Mouse (Mus musculus) neural tube, embryonic 11.5 days (tissue): Measurements from ENCODE around the gene Rsph6a. TPM values are rescaled to one million over a fixed set of nuclear protein-coding genes. Genes with fewer than 3 reads are reported as not detected.

Experiments
- ATAC-seq: fragments of 200-750 bp; cut with Nextera tagmentation; 2 replicates; pipeline ENCODE4 v1.8.0; 2017; ENCODE audit warnings: moderate number of reproducible peaks, mild to moderate bottlenecking, moderate TSS enrichment, moderate library complexity; ENCODE audit not compliant: insufficient read depth, low FRiP score, low TSS enrichment
- DNase-seq: peaks from one replicate; pipeline ENCODE4 v3.0.0-alpha.2; 2015; ENCODE audit warnings: low spot score
- H3K27ac ChIP-seq: fragments of 300-500 bp; sonication (generic); 2 replicates; pipeline ENCODE4 v1.5.1; 2014; ENCODE audit warnings: low read depth, mild to moderate bottlenecking, low read length
- H3K27me3 ChIP-seq: fragments of 300-500 bp; sonication (generic); 2 replicates; pipeline ENCODE4 v1.6.1; 2014; ENCODE audit warnings: mild to moderate bottlenecking, low read length, mixed read lengths; ENCODE audit not compliant: control insufficient read depth, insufficient read depth
- H3K36me3 ChIP-seq: fragments of 300-500 bp; sonication (generic); 2 replicates; pipeline ENCODE4 v1.6.1; 2014; ENCODE audit warnings: mild to moderate bottlenecking, low read length, moderate library complexity, mixed read lengths; ENCODE audit not compliant: control insufficient read depth, insufficient read depth
- H3K4me1 ChIP-seq: fragments of 300-500 bp; sonication (generic); 2 replicates; pipeline ENCODE4 v1.6.1; 2014; ENCODE audit warnings: low read length, mixed read lengths; ENCODE audit not compliant: control insufficient read depth, insufficient read depth
- H3K4me2 ChIP-seq: fragments of 300-500 bp; sonication (generic); 2 replicates; pipeline ENCODE4 v1.6.1; 2014; ENCODE audit warnings: low read depth, mild to moderate bottlenecking, moderate library complexity
- H3K4me3 ChIP-seq: fragments of 300-500 bp; sonication (generic); 2 replicates; pipeline ENCODE4 v1.5.1; 2014; ENCODE audit warnings: low read depth, low read length
- H3K9ac ChIP-seq: fragments of 300-500 bp; sonication (generic); 2 replicates; pipeline ENCODE4 v1.6.1; 2014; ENCODE audit warnings: mild to moderate bottlenecking, low read length
- H3K9me3 ChIP-seq: fragments of 300-500 bp; sonication (generic); 2 replicates; pipeline ENCODE4 v1.6.1; 2016; ENCODE audit warnings: low read length; ENCODE audit not compliant: control insufficient read depth
- WGBS: fragments of 180-500 bp; shearing (Covaris S2); extraction: QIAGEN DNeasy Blood & Tissue Kit; methylation state at CpG from one replicate; pipeline ENCODE4 v1.1.7; 2014; 5-methylcytosine and 5-hydroxymethylcytosine counted together
- polyA plus RNA-seq: library from polyadenylated mRNA; unstranded; fragments of >200 nt; fragmentation: Nextera tagmentation; extraction: Ambion mirVana; gene quantifications from 2 replicates; pipeline ENCODE4 v1.2.1, GENCODE M21; 2014

The Rsph6a gene
- polyA plus RNA-seq, 1 experiment from 2014 or later: not detected

GRCm38 (mm10) chr7:19016042-19016441 lies 38.4 kb upstream of the Rsph6a start:
- Histone ChIP-seq H3K4me1 (no peaks in the 10 kb centered on the region), H3K4me2 (no peak overlapping the region), H3K27me3 (peaks cover 3% of the 10 kb centered on the region; the same call in 1 of the 2 replicates), H3K36me3 (no peaks in the 10 kb centered on the region), H3K4me3 (no peak overlapping the region), H3K9me3 (no peaks in the 10 kb centered on the region), H3K9ac (no peak overlapping the region), H3K27ac (no peak overlapping the region)
- no peak for ATAC-seq
- WGBS: 89% methylated on average over 4 of the region's 4 CpGs
- DNase-seq: no peak

- no peaks in the 10 kb centered on the region for H3K36me3 ChIP-seq
- DNase-seq: no peak
- H3K9ac ChIP-seq: no peak overlapping the region
- peaks cover 21% of the 10 kb centered on the region for H3K27me3 ChIP-seq
- H3K27ac ChIP-seq: no peak overlapping the region
- WGBS: 92% methylated on average over 7 of the region's 7 CpGs
- H3K4me3 ChIP-seq: no peak overlapping the region
- no peaks in the 10 kb centered on the region for H3K9me3 ChIP-seq
- H3K4me1 ChIP-seq: no peaks in the 10 kb centered on the region
- H3K4me2 ChIP-seq: no peak overlapping the region
- no peak for ATAC-seq
Observed at GRCm38 (mm10) chr7:19017909-19018308, 36.6 kb upstream of the Rsph6a start.

DNA sequence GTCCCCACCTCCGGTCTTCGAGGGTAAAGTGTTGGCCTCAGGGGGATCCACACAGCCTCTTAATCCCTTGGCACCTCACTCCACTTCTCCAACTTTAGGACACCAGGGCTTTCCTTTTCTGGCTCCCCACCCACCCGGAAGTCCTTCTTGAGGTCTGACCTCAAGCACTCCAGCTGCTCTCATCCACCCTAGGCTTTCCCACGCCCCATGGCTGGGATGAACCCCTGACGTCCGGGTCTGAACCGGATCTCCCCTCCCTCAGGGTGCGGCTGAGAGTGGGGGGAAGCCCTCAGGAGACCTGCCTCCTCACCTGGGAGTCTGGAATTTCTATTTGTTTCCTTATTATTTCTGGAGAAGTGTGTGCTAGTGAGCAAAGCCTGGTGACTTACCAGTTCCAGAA lies 33.4 kb upstream of the Rsph6a start:
- 29% methylated on average over 8 of the region's 8 CpGs for WGBS
- no peak for DNase-seq
- peaks cover 7% of the 10 kb centered on the region for H3K4me1 ChIP-seq
- ATAC-seq: no peak
- no peak overlapping the region for H3K27ac ChIP-seq
- H3K4me2 ChIP-seq: no peak overlapping the region
- H3K27me3 ChIP-seq: peaks cover 31% of the 10 kb centered on the region
- H3K36me3 ChIP-seq: no peaks in the 10 kb centered on the region
- H3K9me3 ChIP-seq: no peaks in the 10 kb centered on the region
- H3K4me3 ChIP-seq: no peak overlapping the region
- H3K9ac ChIP-seq: no peak overlapping the region

GRCm38 (mm10) chr7:19022189-19022958 lies 32.1 kb upstream of the Rsph6a start:
- DNase-seq (no peak), ATAC-seq (no peak)
- no peak overlapping the region for H3K27ac ChIP-seq
- H3K4me3 ChIP-seq: no peak overlapping the region
- no peaks in the 10 kb centered on the region for H3K36me3 ChIP-seq
- no peak overlapping the region for H3K4me2 ChIP-seq
- H3K9ac ChIP-seq: no peak overlapping the region
- H3K4me1 ChIP-seq: peaks cover 7% of the 10 kb centered on the region
- 53% methylated on average over 18 of the region's 18 CpGs for WGBS
- peaks cover 31% of the 10 kb centered on the region for H3K27me3 ChIP-seq
- no peaks in the 10 kb centered on the region for H3K9me3 ChIP-seq

GRCm38 (mm10) chr7:19023357-19023814 lies 31.1 kb upstream of the Rsph6a start, which contains the start of gene Foxa3:
TSS of gene Foxa3 (minus strand) at chr7:19023538.
- 0 out of 2 replicates have a peak within 1 kb of the TSS, but pooled peaks have one; percentile 27 for H3K27ac ChIP-seq
- H3K9me3 ChIP-seq: no peaks in the 10 kb centered on the region
- peaks cover 31% of the 10 kb centered on the region for H3K27me3 ChIP-seq
- WGBS: 4% methylated on average over 29 of the region's 30 CpGs
- no peaks in the 10 kb centered on the region for H3K36me3 ChIP-seq
- ATAC-seq (peak; percentile 36; the same call in 1 of the 2 replicates), DNase-seq (no peak)
- H3K9ac ChIP-seq: peak within 1 kb of the TSS; percentile 89
- H3K4me1 ChIP-seq: peaks cover 7% of the 10 kb centered on the region
- peak within 1 kb of the TSS; percentile 95 for H3K4me3 ChIP-seq
- peak within 1 kb of the TSS; percentile 64; the same call in 1 of the 2 replicates for H3K4me2 ChIP-seq

DNA sequence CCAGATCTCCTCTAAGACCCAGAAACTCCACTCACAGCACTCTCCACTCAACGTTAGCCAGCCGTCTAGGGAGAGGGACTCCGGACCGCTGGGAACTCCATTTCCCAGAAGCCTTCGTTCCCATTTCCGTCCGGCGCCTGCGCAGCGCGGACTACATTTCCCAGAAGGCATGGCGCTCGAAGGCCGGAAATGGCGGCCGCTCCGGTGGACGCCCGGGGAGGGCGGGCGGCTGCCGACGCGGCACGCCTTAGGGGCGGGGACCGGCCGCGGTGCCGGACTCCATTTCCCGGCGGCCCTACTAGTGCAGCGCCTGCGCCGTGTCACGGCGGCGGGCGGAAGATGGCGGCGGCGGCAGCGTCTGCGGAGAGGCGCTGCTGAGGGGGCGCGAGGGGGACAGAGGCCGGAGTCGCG lies 30.4 kb upstream of the Rsph6a start, which contains the start of gene Sympk:
Sympk (plus strand) TSS at position 282 of the 411 bp plus-strand sequence.
- H3K36me3 ChIP-seq: peaks cover under 1% of the 10 kb centered on the region; the same call in 1 of the 2 replicates
- H3K4me1 ChIP-seq: peaks cover 7% of the 10 kb centered on the region
- 0 out of 2 replicates have a peak within 1 kb of the TSS, but pooled peaks have one; percentile 27 for H3K27ac ChIP-seq
- peak within 1 kb of the TSS; percentile 89 for H3K9ac ChIP-seq
- ATAC-seq (peak; percentile 95), DNase-seq (peak; percentile 98)
- H3K4me2 ChIP-seq: peak within 1 kb of the TSS; percentile 64
- under 1% methylated on average over 46 of the region's 50 CpGs for WGBS
- H3K9me3 ChIP-seq: no peaks in the 10 kb centered on the region
- peaks cover 31% of the 10 kb centered on the region for H3K27me3 ChIP-seq
- peak within 1 kb of the TSS; percentile 95 for H3K4me3 ChIP-seq

- peak; percentile 55 for ATAC-seq
- H3K27ac ChIP-seq: 0 out of 2 replicates have a peak overlapping the region, but pooled peaks have one; percentile 27
- H3K4me1 ChIP-seq: peaks cover 7% of the 10 kb centered on the region
- H3K27me3 ChIP-seq: peaks cover 31% of the 10 kb centered on the region
- H3K36me3 ChIP-seq: peaks cover 2% of the 10 kb centered on the region; the same call in 1 of the 2 replicates
- no peaks in the 10 kb centered on the region for H3K9me3 ChIP-seq
- H3K9ac ChIP-seq: peak overlapping the region; percentile 89
- H3K4me2 ChIP-seq: peak overlapping the region; percentile 64
- H3K4me3 ChIP-seq: peak overlapping the region; percentile 95
- DNase-seq: peak; percentile 42
- WGBS: 3% methylated on average over 24 of the region's 36 CpGs
Observed at GRCm38 (mm10) chr7:19024581-19025255, 29.8 kb upstream of the Rsph6a start.

DNA sequence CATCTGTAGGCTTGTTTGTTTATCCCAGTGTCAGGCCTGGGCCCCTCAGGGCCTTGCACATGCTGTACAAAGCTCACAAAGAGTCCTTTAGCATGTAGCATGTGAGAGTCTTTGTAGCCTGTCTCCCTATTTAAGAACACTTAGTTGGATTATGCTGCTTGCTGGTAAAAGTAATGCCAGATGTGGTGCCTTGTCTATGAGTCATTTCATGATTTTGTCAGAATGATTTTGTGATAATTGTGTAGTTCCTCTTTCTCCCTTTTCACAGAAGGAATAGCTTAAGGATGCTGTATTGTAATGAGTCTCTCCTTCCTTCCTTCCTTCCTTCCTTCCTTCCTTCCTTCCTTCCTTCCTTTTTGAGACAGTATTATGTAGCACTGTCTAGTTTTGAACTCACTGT lies 26.4 kb upstream of the Rsph6a start:
- no peak overlapping the region for H3K4me2 ChIP-seq
- H3K4me3 ChIP-seq: no peak overlapping the region
- H3K27ac ChIP-seq: no peak overlapping the region
- H3K4me1 ChIP-seq: peaks cover 7% of the 10 kb centered on the region
- no peak overlapping the region; the same call in 1 of the 2 replicates for H3K9ac ChIP-seq
- ATAC-seq (no peak), DNase-seq (no peak)
- peaks cover 11% of the 10 kb centered on the region for H3K36me3 ChIP-seq
- H3K9me3 ChIP-seq: no peaks in the 10 kb centered on the region
- peaks cover 8% of the 10 kb centered on the region for H3K27me3 ChIP-seq
